Mouse (Mus musculus): ENCODE measurements around the gene Gm13696. TPM values are rescaled to one million over a fixed set of nuclear protein-coding genes. Genes with fewer than 3 reads are reported as not detected.

Gene Gm13696
- polyA plus RNA-seq, 1 experiment from 2014 or later: not detected

GRCm38 (mm10) chr2:84018330-84018729 lies 45.4 kb downstream of the Gm13696 start:
- H3K9me3 ChIP-seq (ENCODE audit: low read length): no peaks in the 10 kb centered on the region
- 42% methylated on average over 3 of the region's 3 CpGs for WGBS (ENCODE audit: insufficient replicate concordance)
- TF ChIP-seq CTCF (IDR thresholded peaks at IDR 0.05; ENCODE audit: low read depth) (no peak), EP300 (IDR thresholded peaks at IDR 0.05; ENCODE audit: low read depth) (no peak)
- ATAC-seq: 0 out of 2 replicates have a peak, but pooled peaks have one; percentile 19
- no peak overlapping the region for H3K9ac ChIP-seq (replicated peaks)
- no peak overlapping the region for H3K4me2 ChIP-seq (ENCODE audit: low read depth, low read length)
- no peak for DNase-seq
- H3K27ac ChIP-seq (ENCODE audit: low read depth): no peak overlapping the region
- no peak overlapping the region for H3K4me3 ChIP-seq (ENCODE audit: low read depth, low read length)
- no peaks in the 10 kb centered on the region for H3K27me3 ChIP-seq (ENCODE audit: insufficient read depth, low read length)
- no peaks in the 10 kb centered on the region for H3K36me3 ChIP-seq (replicated peaks; ENCODE audit: insufficient read depth, low read length)
- H3K4me1 ChIP-seq (ENCODE audit: insufficient read depth): peaks cover 9% of the 10 kb centered on the region; the same call in 1 of the 2 replicates

DNA sequence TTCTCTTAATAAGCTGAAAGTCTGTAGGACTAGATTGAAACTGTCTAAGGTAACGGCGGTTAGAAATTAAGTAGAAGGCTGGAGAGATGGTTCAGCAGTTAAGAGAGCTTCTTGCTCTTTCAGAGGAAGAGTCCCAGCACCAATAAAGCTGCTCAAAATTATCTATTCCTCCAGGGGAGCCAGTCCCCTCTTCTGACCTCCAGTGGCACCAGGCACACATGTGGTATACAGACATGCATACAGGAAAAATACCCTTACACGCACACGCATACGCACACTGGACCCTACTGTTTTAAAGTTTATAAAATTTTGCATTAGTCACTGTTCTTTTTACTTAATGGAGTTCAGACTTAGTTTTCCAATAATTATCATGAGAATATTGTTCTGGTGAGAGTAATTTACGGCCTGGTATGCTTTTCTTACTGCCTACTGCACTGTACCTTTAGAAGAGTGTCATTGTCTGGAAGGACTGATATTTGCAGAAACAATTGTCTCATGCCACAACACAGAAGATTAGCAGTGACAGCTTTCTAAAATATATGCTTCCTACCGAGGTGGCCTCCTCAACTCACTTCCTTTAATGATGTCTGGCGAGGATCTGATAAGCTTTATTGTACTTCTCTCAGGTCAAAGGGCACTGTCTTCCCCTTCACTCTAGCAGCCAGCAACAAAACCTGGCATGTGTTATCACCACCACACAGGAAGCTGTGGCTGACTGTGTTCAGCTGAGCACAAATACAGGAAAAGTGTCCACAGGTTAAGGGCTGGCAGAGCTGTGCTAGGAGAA lies 46.8 kb downstream of the Gm13696 start:
- 32% methylated on average over 8 of the region's 8 CpGs for WGBS (ENCODE audit: insufficient replicate concordance)
- no peak overlapping the region for H3K9ac ChIP-seq (replicated peaks)
- peaks cover 9% of the 10 kb centered on the region; the same call in 1 of the 2 replicates for H3K4me1 ChIP-seq (ENCODE audit: insufficient read depth)
- H3K27me3 ChIP-seq (ENCODE audit: insufficient read depth, low read length): no peaks in the 10 kb centered on the region
- no peak overlapping the region for H3K4me3 ChIP-seq (ENCODE audit: low read depth, low read length)
- ATAC-seq (peak; percentile 47), DNase-seq (no peak)
- TF ChIP-seq CTCF (IDR thresholded peaks at IDR 0.05; ENCODE audit: low read depth) (no peak), EP300 (IDR thresholded peaks at IDR 0.05; ENCODE audit: low read depth) (peak; percentile 24; the same call in 1 of the 2 replicates)
- H3K9me3 ChIP-seq (ENCODE audit: low read length): no peaks in the 10 kb centered on the region
- no peaks in the 10 kb centered on the region for H3K36me3 ChIP-seq (replicated peaks; ENCODE audit: insufficient read depth, low read length)
- no peak overlapping the region for H3K4me2 ChIP-seq (ENCODE audit: low read depth, low read length)
- H3K27ac ChIP-seq (ENCODE audit: low read depth): no peak overlapping the region

- H3K27me3 ChIP-seq (ENCODE audit: insufficient read depth, low read length): no peaks in the 10 kb centered on the region
- no peak overlapping the region for H3K27ac ChIP-seq (ENCODE audit: low read depth)
- no peak overlapping the region for H3K4me2 ChIP-seq (ENCODE audit: low read depth, low read length)
- ATAC-seq: no peak
- WGBS (ENCODE audit: insufficient replicate concordance): 61% methylated on average over 2 of the region's 2 CpGs
- no peaks in the 10 kb centered on the region for H3K9me3 ChIP-seq (ENCODE audit: low read length)
- TF ChIP-seq EP300 (IDR thresholded peaks at IDR 0.05; ENCODE audit: low read depth) (no peak), CTCF (IDR thresholded peaks at IDR 0.05; ENCODE audit: low read depth) (no peak)
- no peaks in the 10 kb centered on the region for H3K36me3 ChIP-seq (replicated peaks; ENCODE audit: insufficient read depth, low read length)
- H3K4me1 ChIP-seq (ENCODE audit: insufficient read depth): peaks cover 9% of the 10 kb centered on the region; the same call in 1 of the 2 replicates
- no peak overlapping the region for H3K4me3 ChIP-seq (ENCODE audit: low read depth, low read length)
- DNase-seq: no peak
- no peak overlapping the region for H3K9ac ChIP-seq (replicated peaks)
These were observed 49.0 kb downstream of the Gm13696 start for GRCm38 (mm10) chr2:84021930-84022329.

- DNase-seq: no peak
- H3K4me2 ChIP-seq (ENCODE audit: low read depth, low read length): no peak overlapping the region
- no peak for ATAC-seq
- no peak overlapping the region for H3K27ac ChIP-seq (ENCODE audit: low read depth)
- no peaks in the 10 kb centered on the region for H3K36me3 ChIP-seq (replicated peaks; ENCODE audit: insufficient read depth, low read length)
- no peak overlapping the region for H3K9ac ChIP-seq (replicated peaks)
- TF ChIP-seq CTCF (IDR thresholded peaks at IDR 0.05; ENCODE audit: low read depth) (no peak), EP300 (IDR thresholded peaks at IDR 0.05; ENCODE audit: low read depth) (no peak)
- WGBS (ENCODE audit: insufficient replicate concordance): 75% methylated on average over 2 of the region's 2 CpGs
- H3K4me3 ChIP-seq (ENCODE audit: low read depth, low read length): no peak overlapping the region
- no peaks in the 10 kb centered on the region for H3K9me3 ChIP-seq (ENCODE audit: low read length)
- H3K4me1 ChIP-seq (ENCODE audit: insufficient read depth): peaks cover 9% of the 10 kb centered on the region; the same call in 1 of the 2 replicates
- H3K27me3 ChIP-seq (ENCODE audit: insufficient read depth, low read length): no peaks in the 10 kb centered on the region
These were observed 50.0 kb downstream of the Gm13696 start for GRCm38 (mm10) chr2:84022905-84023304.

- 83% methylated on average over 2 of the region's 2 CpGs for WGBS (ENCODE audit: insufficient replicate concordance)
- ATAC-seq: no peak
These were observed 50.4 kb downstream of the Gm13696 start for GRCm38 (mm10) chr2:84023319-84023718.

More at GRCm38 (mm10) chr2:84023319-84023718, 50.4 kb downstream of the Gm13696 start:
- Histone ChIP-seq H3K27ac (ENCODE audit: low read depth) (no peak overlapping the region), H3K36me3 (replicated peaks; ENCODE audit: insufficient read depth, low read length) (no peaks in the 10 kb centered on the region), H3K4me1 (ENCODE audit: insufficient read depth) (peaks cover 5% of the 10 kb centered on the region; the same call in 1 of the 2 replicates), H3K9me3 (ENCODE audit: low read length) (no peaks in the 10 kb centered on the region), H3K4me2 (ENCODE audit: low read depth, low read length) (no peak overlapping the region), H3K9ac (replicated peaks) (no peak overlapping the region), H3K27me3 (ENCODE audit: insufficient read depth, low read length) (no peaks in the 10 kb centered on the region), H3K4me3 (ENCODE audit: low read depth, low read length) (no peak overlapping the region)
- DNase-seq: no peak
- TF ChIP-seq EP300 (IDR thresholded peaks at IDR 0.05; ENCODE audit: low read depth): no peak
- TF ChIP-seq CTCF (IDR thresholded peaks at IDR 0.05; ENCODE audit: low read depth): no peak

Other genes with a start within 250 kb of the Gm13696 start
- 25.1 and 26.5 TPM in 2 replicates for gene Itgav, start 248.7 kb upstream of the Gm13696 start, polyA plus RNA-seq (2015; fragmentation: Nextera tagmentation; extraction: Ambion mirVana)
- 0.47 and 0.54 TPM in 2 replicates for gene Fam171b, start 160.5 kb upstream of the Gm13696 start, polyA plus RNA-seq (2015; fragmentation: Nextera tagmentation; extraction: Ambion mirVana)
- not detected in 2 replicates for gene Zswim2, start 31.9 kb upstream of the Gm13696 start, polyA plus RNA-seq (2015; fragmentation: Nextera tagmentation; extraction: Ambion mirVana)
- gene Gm13698, start 17.4 kb upstream of the Gm13696 start, polyA plus RNA-seq (2015; fragmentation: Nextera tagmentation; extraction: Ambion mirVana): not detected in 2 replicates
- not detected in 2 replicates for gene Gm13693, start 11.6 kb upstream of the Gm13696 start, polyA plus RNA-seq (2015; fragmentation: Nextera tagmentation; extraction: Ambion mirVana)
- gene Gm13695, start 5.8 kb upstream of the Gm13696 start, polyA plus RNA-seq (2015; fragmentation: Nextera tagmentation; extraction: Ambion mirVana): not detected in 2 replicates
- not detected in 2 replicates for gene Gm13694, start 5.8 kb downstream of the Gm13696 start, polyA plus RNA-seq (2015; fragmentation: Nextera tagmentation; extraction: Ambion mirVana)
- gene Gm13697, start 11.6 kb downstream of the Gm13696 start, polyA plus RNA-seq (2015; fragmentation: Nextera tagmentation; extraction: Ambion mirVana): not detected in 2 replicates
- gene Gm13691, start 17.4 kb downstream of the Gm13696 start, polyA plus RNA-seq (2015; fragmentation: Nextera tagmentation; extraction: Ambion mirVana): not detected in 2 replicates